Mouse (Mus musculus): ENCODE results near the gene Elf3. TPM values are rescaled to one million over a fixed set of nuclear protein-coding genes. Genes with fewer than 3 reads are reported as not detected.
"Not testable (repeated sequence)": the region's sequence is repeated elsewhere in the genome, so short reads cannot be mapped to it uniquely, and the experiment has no call there.

Elf3 gene
- polyA plus RNA-seq, 1 experiment from 2014 or later: 0.19 TPM

- Histone ChIP-seq H3K4me2 (no peak overlapping the region), H3K9me3 (no peaks in the 10 kb centered on the region), H3K9ac (no peak overlapping the region), H3K4me3 (no peak overlapping the region), H3K4me1 (no peaks in the 10 kb centered on the region), H3K36me3 (replicated peaks) (no peaks in the 10 kb centered on the region), H3K27me3 (replicated peaks) (no peaks in the 10 kb centered on the region), H3K27ac (no peak overlapping the region)
- no peak for ATAC-seq (replicated peaks)
- WGBS: 92% methylated on average over 6 of the region's 6 CpGs
Measured at GRCm38 (mm10) chr1:135233961-135234360, 24.4 kb downstream of the Elf3 start.

- H3K4me2 ChIP-seq; H3K27me3 ChIP-seq (replicated peaks); H3K27ac ChIP-seq; H3K36me3 ChIP-seq (replicated peaks); H3K9me3 ChIP-seq; H3K9ac ChIP-seq; H3K4me3 ChIP-seq; ATAC-seq (replicated peaks); H3K4me1 ChIP-seq: not testable (repeated sequence)
- WGBS: 84% methylated on average over 20 of the region's 20 CpGs
Measured at GRCm38 (mm10) chr1:135231878-135232277, 26.5 kb downstream of the Elf3 start.

- WGBS: 82% methylated on average over 13 of the region's 13 CpGs
- Histone ChIP-seq H3K4me2 (no peak overlapping the region), H3K27me3 (replicated peaks) (no peaks in the 10 kb centered on the region), H3K36me3 (replicated peaks) (no peaks in the 10 kb centered on the region), H3K4me3 (no peak overlapping the region), H3K9me3 (no peaks in the 10 kb centered on the region), H3K27ac (no peak overlapping the region), H3K9ac (no peak overlapping the region), H3K4me1 (no peaks in the 10 kb centered on the region)
- no peak for ATAC-seq (replicated peaks)
Measured at GRCm38 (mm10) chr1:135227339-135227950, 30.9 kb downstream of the Elf3 start.

GRCm38 (mm10) chr1:135224981-135225604, 33.3 kb downstream of the Elf3 start:
- 64% methylated on average over 6 of the region's 6 CpGs for WGBS
- Histone ChIP-seq H3K4me3 (no peak overlapping the region), H3K27me3 (replicated peaks) (no peaks in the 10 kb centered on the region), H3K9me3 (no peaks in the 10 kb centered on the region), H3K4me1 (no peaks in the 10 kb centered on the region), H3K4me2 (no peak overlapping the region), H3K27ac (0 out of 2 replicates have a peak overlapping the region, but pooled peaks have one; percentile 8), H3K9ac (no peak overlapping the region), H3K36me3 (replicated peaks) (no peaks in the 10 kb centered on the region)
- no peak for ATAC-seq (replicated peaks)

GRCm38 (mm10) chr1:135224147-135224546, 34.2 kb downstream of the Elf3 start:
- no peaks in the 10 kb centered on the region for H3K4me1 ChIP-seq
- H3K36me3 ChIP-seq (replicated peaks): no peaks in the 10 kb centered on the region
- no peak overlapping the region for H3K27ac ChIP-seq
- no peaks in the 10 kb centered on the region for H3K9me3 ChIP-seq
- H3K4me3 ChIP-seq: no peak overlapping the region
- WGBS: 87% methylated on average over 3 of the region's 3 CpGs
- ATAC-seq (replicated peaks): no peak
- no peak overlapping the region for H3K4me2 ChIP-seq
- H3K9ac ChIP-seq: no peak overlapping the region
- no peaks in the 10 kb centered on the region for H3K27me3 ChIP-seq (replicated peaks)

GRCm38 (mm10) chr1:135217607-135218233, 40.6 kb downstream of the Elf3 start:
- Histone ChIP-seq H3K27ac (no peak overlapping the region), H3K4me3 (no peak overlapping the region), H3K36me3 (replicated peaks) (no peaks in the 10 kb centered on the region), H3K9me3 (no peaks in the 10 kb centered on the region), H3K4me2 (no peak overlapping the region), H3K4me1 (no peaks in the 10 kb centered on the region), H3K9ac (no peak overlapping the region), H3K27me3 (replicated peaks) (no peaks in the 10 kb centered on the region)
- ATAC-seq (replicated peaks): no peak
- WGBS: 51% methylated on average over 13 of the region's 13 CpGs

- H3K9ac ChIP-seq: no peak overlapping the region
- H3K27ac ChIP-seq: no peak overlapping the region
- ATAC-seq (replicated peaks): no peak
- no peak overlapping the region for H3K4me2 ChIP-seq
- no peaks in the 10 kb centered on the region for H3K9me3 ChIP-seq
- 89% methylated on average over 9 of the region's 9 CpGs for WGBS
- no peak overlapping the region for H3K4me3 ChIP-seq
- H3K27me3 ChIP-seq (replicated peaks): no peaks in the 10 kb centered on the region
- H3K4me1 ChIP-seq: no peaks in the 10 kb centered on the region
- H3K36me3 ChIP-seq (replicated peaks): no peaks in the 10 kb centered on the region
Measured at GRCm38 (mm10) chr1:135213772-135214640, 44.4 kb downstream of the Elf3 start.

- H3K4me1 ChIP-seq: no peaks in the 10 kb centered on the region
- H3K4me2 ChIP-seq: no peak overlapping the region
- no peak overlapping the region for H3K9ac ChIP-seq
- no peaks in the 10 kb centered on the region for H3K36me3 ChIP-seq (replicated peaks)
- no peaks in the 10 kb centered on the region for H3K27me3 ChIP-seq (replicated peaks)
- no peaks in the 10 kb centered on the region for H3K9me3 ChIP-seq
- no peak overlapping the region for H3K4me3 ChIP-seq
- no peak for ATAC-seq (replicated peaks)
- no peak overlapping the region for H3K27ac ChIP-seq
- 40% methylated on average over 5 of the region's 5 CpGs for WGBS
Measured at GRCm38 (mm10) chr1:135210421-135210820, 47.9 kb downstream of the Elf3 start.

- Histone ChIP-seq H3K4me2 (no peak overlapping the region), H3K9ac (no peak overlapping the region), H3K27ac (no peak overlapping the region), H3K27me3 (replicated peaks) (no peaks in the 10 kb centered on the region), H3K4me3 (no peak overlapping the region), H3K9me3 (no peaks in the 10 kb centered on the region), H3K36me3 (replicated peaks) (no peaks in the 10 kb centered on the region), H3K4me1 (no peaks in the 10 kb centered on the region)
- no peak for ATAC-seq (replicated peaks)
- WGBS: 76% methylated on average over 9 of the region's 9 CpGs
Measured at GRCm38 (mm10) chr1:135208716-135209115, 49.7 kb downstream of the Elf3 start.

GRCm38 (mm10) chr1:135206586-135207339, 51.6 kb downstream of the Elf3 start:
- no peak overlapping the region for H3K4me2 ChIP-seq
- WGBS: 93% methylated on average over 14 of the region's 14 CpGs
- no peaks in the 10 kb centered on the region for H3K4me1 ChIP-seq
- no peaks in the 10 kb centered on the region for H3K27me3 ChIP-seq (replicated peaks)
- H3K27ac ChIP-seq: no peak overlapping the region
- H3K4me3 ChIP-seq: no peak overlapping the region
- no peaks in the 10 kb centered on the region for H3K36me3 ChIP-seq (replicated peaks)
- ATAC-seq (replicated peaks): no peak
- H3K9me3 ChIP-seq: no peaks in the 10 kb centered on the region
- no peak overlapping the region for H3K9ac ChIP-seq

GRCm38 (mm10) chr1:135205257-135205656, 53.1 kb downstream of the Elf3 start:
- no peaks in the 10 kb centered on the region for H3K4me1 ChIP-seq
- WGBS: 52% methylated on average over 4 of the region's 4 CpGs
- H3K9me3 ChIP-seq: no peaks in the 10 kb centered on the region
- ATAC-seq (replicated peaks): no peak
- no peaks in the 10 kb centered on the region for H3K27me3 ChIP-seq (replicated peaks)
- H3K36me3 ChIP-seq (replicated peaks): no peaks in the 10 kb centered on the region
- H3K9ac ChIP-seq: no peak overlapping the region
- H3K4me2 ChIP-seq: no peak overlapping the region
- H3K4me3 ChIP-seq: no peak overlapping the region
- H3K27ac ChIP-seq: no peak overlapping the region

Measured in midbrain, embryonic 15.5 days (tissue).